Mouse (Mus musculus) intestine, embryonic 16.5 days (tissue): Measurements from ENCODE around the gene S1pr5. TPM values are rescaled to one million over a fixed set of nuclear protein-coding genes. Genes with fewer than 3 reads are reported as not detected.

Source experiments
- ATAC-seq: fragments of 200-750 bp; cut with Nextera tagmentation; 2 replicates; pipeline ENCODE4 v1.8.0; 2017; ENCODE audit warnings: moderate TSS enrichment, moderate library complexity
- H3K27ac ChIP-seq: fragments of 300-500 bp; sonication (generic); 2 replicates; pipeline ENCODE4 v1.5.1; 2014; ENCODE audit warnings: mild to moderate bottlenecking, low read length
- H3K27me3 ChIP-seq: fragments of 300-500 bp; sonication (generic); replicated peaks from 2 replicates; pipeline ENCODE4 v1.6.1; 2014; ENCODE audit warnings: low read length, control low read depth, mixed read lengths; ENCODE audit not compliant: control insufficient read depth, insufficient read depth
- H3K36me3 ChIP-seq: fragments of 300-500 bp; sonication (generic); 2 replicates; pipeline ENCODE4 v1.6.1; 2014; ENCODE audit warnings: low read length, control low read depth; ENCODE audit not compliant: control insufficient read depth, insufficient read depth
- H3K4me1 ChIP-seq: fragments of 300-500 bp; sonication (generic); 2 replicates; pipeline ENCODE4 v1.6.1; 2014; ENCODE audit warnings: low read length, control low read depth, mixed read lengths; ENCODE audit not compliant: control insufficient read depth, insufficient read depth
- H3K4me2 ChIP-seq: fragments of 300-500 bp; sonication (generic); 2 replicates; pipeline ENCODE4 v1.6.1; 2014; ENCODE audit warnings: low read depth, low read length, control low read depth
- H3K4me3 ChIP-seq: fragments of 300-500 bp; sonication (generic); 2 replicates; pipeline ENCODE4 v1.5.1; 2014; ENCODE audit warnings: mild to moderate bottlenecking, low read length
- H3K9ac ChIP-seq: fragments of 300-500 bp; sonication (generic); 2 replicates; pipeline ENCODE4 v1.6.1; 2014; ENCODE audit warnings: low read depth, low read length
- H3K9me3 ChIP-seq: fragments of 300-500 bp; sonication (generic); 2 replicates; pipeline ENCODE4 v1.6.1; 2016; ENCODE audit warnings: low read length, control low read depth; ENCODE audit not compliant: control insufficient read depth
- WGBS: fragments of 180-500 bp; shearing (Covaris S2); extraction: QIAGEN DNeasy Blood & Tissue Kit; methylation state at CpG from one replicate; pipeline ENCODE4 v1.1.7; 2014; 5-methylcytosine and 5-hydroxymethylcytosine counted together
- polyA plus RNA-seq: library from polyadenylated mRNA; unstranded; fragments of >200 nt; fragmentation: Nextera tagmentation; extraction: Ambion mirVana; gene quantifications from 2 replicates; pipeline ENCODE4 v1.2.1, GENCODE M21; 2015

The S1pr5 gene
- polyA plus RNA-seq, 1 experiment from 2014 or later, result 0.06 TPM

- Histone ChIP-seq H3K27me3 (no peaks in the 10 kb centered on the region), H3K27ac (no peak overlapping the region; the same call in none of the 2 replicates), H3K9me3 (no peaks in the 10 kb centered on the region), H3K4me3 (peak overlapping the region; percentile 86), H3K4me1 (peaks cover 30% of the 10 kb centered on the region), H3K4me2 (peak overlapping the region; percentile 75), H3K9ac (peak overlapping the region; percentile 84), H3K36me3 (peaks cover 5% of the 10 kb centered on the region; the same call in 1 of the 2 replicates)
- 59% methylated on average over 3 of the region's 3 CpGs for WGBS
- ATAC-seq, result no peak
Observed at GRCm38 (mm10) chr9:21286753-21287152, 38.5 kb upstream of the S1pr5 start.

GRCm38 (mm10) chr9:21283994-21284393 is 35.8 kb upstream of the S1pr5 start:
- ATAC-seq, result no peak
- Histone ChIP-seq H3K4me2 (no peak overlapping the region), H3K9ac (no peak overlapping the region), H3K4me1 (peaks cover 18% of the 10 kb centered on the region), H3K9me3 (no peaks in the 10 kb centered on the region), H3K27me3 (no peaks in the 10 kb centered on the region), H3K36me3 (peaks cover 21% of the 10 kb centered on the region), H3K4me3 (no peak overlapping the region), H3K27ac (0 out of 2 replicates have a peak overlapping the region, but pooled peaks have one; percentile 33)
- WGBS, result 58% methylated on average over 3 of the region's 3 CpGs

GRCm38 (mm10) chr9:21283591-21283990 is 35.3 kb upstream of the S1pr5 start:
- H3K27me3 ChIP-seq, result no peaks in the 10 kb centered on the region
- no peak overlapping the region for H3K27ac ChIP-seq
- WGBS, result 88% methylated on average over 5 of the region's 5 CpGs
- no peaks in the 10 kb centered on the region for H3K9me3 ChIP-seq
- ATAC-seq, result no peak
- H3K4me1 ChIP-seq, result peaks cover 14% of the 10 kb centered on the region
- no peak overlapping the region for H3K4me2 ChIP-seq
- no peak overlapping the region for H3K9ac ChIP-seq
- H3K4me3 ChIP-seq, result no peak overlapping the region
- H3K36me3 ChIP-seq, result peaks cover 23% of the 10 kb centered on the region

- Histone ChIP-seq H3K27me3 (no peaks in the 10 kb centered on the region), H3K36me3 (peaks cover 52% of the 10 kb centered on the region), H3K9ac (no peak overlapping the region), H3K4me1 (no peaks in the 10 kb centered on the region), H3K4me2 (no peak overlapping the region), H3K4me3 (no peak overlapping the region), H3K27ac (no peak overlapping the region), H3K9me3 (no peaks in the 10 kb centered on the region)
- WGBS, result 94% methylated on average over 5 of the region's 5 CpGs
- no peak for ATAC-seq
Observed at GRCm38 (mm10) chr9:21277776-21278175, 29.5 kb upstream of the S1pr5 start.

- Histone ChIP-seq H3K27ac (no peak overlapping the region), H3K4me1 (no peaks in the 10 kb centered on the region), H3K9ac (no peak overlapping the region), H3K27me3 (no peaks in the 10 kb centered on the region), H3K36me3 (peaks cover 57% of the 10 kb centered on the region), H3K4me2 (no peak overlapping the region), H3K4me3 (no peak overlapping the region), H3K9me3 (no peaks in the 10 kb centered on the region)
- 89% methylated on average over 8 of the region's 8 CpGs for WGBS
- ATAC-seq, result 0 out of 2 replicates have a peak, but pooled peaks have one; percentile 22
Observed at GRCm38 (mm10) chr9:21276307-21276706, 28.1 kb upstream of the S1pr5 start.

GRCm38 (mm10) chr9:21275727-21276126 is 27.5 kb upstream of the S1pr5 start:
- no peaks in the 10 kb centered on the region for H3K9me3 ChIP-seq
- H3K27ac ChIP-seq, result no peak overlapping the region
- no peaks in the 10 kb centered on the region for H3K27me3 ChIP-seq
- no peak overlapping the region for H3K4me2 ChIP-seq
- H3K36me3 ChIP-seq, result peaks cover 53% of the 10 kb centered on the region
- no peak overlapping the region for H3K4me3 ChIP-seq
- no peaks in the 10 kb centered on the region for H3K4me1 ChIP-seq
- 89% methylated on average over 12 of the region's 12 CpGs for WGBS
- no peak overlapping the region for H3K9ac ChIP-seq
- no peak for ATAC-seq

- Histone ChIP-seq H3K27ac (no peak overlapping the region), H3K9me3 (no peaks in the 10 kb centered on the region), H3K27me3 (no peaks in the 10 kb centered on the region), H3K9ac (no peak overlapping the region), H3K4me1 (no peaks in the 10 kb centered on the region), H3K4me3 (no peak overlapping the region), H3K4me2 (no peak overlapping the region), H3K36me3 (peaks cover 53% of the 10 kb centered on the region)
- no peak; the same call in 1 of the 2 replicates for ATAC-seq
- whole genome bisulfite sequencing, result 86% methylated on average over 7 of the region's 7 CpGs
Observed at GRCm38 (mm10) chr9:21275013-21275710, 26.9 kb upstream of the S1pr5 start.

GRCm38 (mm10) chr9:21274336-21274735 is 26.1 kb upstream of the S1pr5 start:
- Histone ChIP-seq H3K36me3 (peaks cover 46% of the 10 kb centered on the region), H3K27me3 (no peaks in the 10 kb centered on the region), H3K4me1 (no peaks in the 10 kb centered on the region), H3K9me3 (no peaks in the 10 kb centered on the region), H3K4me3 (no peak overlapping the region), H3K4me2 (no peak overlapping the region), H3K27ac (no peak overlapping the region), H3K9ac (no peak overlapping the region)
- no peak for ATAC-seq
- 91% methylated on average over 3 of the region's 3 CpGs for WGBS

GRCm38 (mm10) chr9:21273520-21274228 is 25.4 kb upstream of the S1pr5 start:
- 85% methylated on average over 7 of the region's 7 CpGs for WGBS
- Histone ChIP-seq H3K9ac (no peak overlapping the region), H3K36me3 (peaks cover 44% of the 10 kb centered on the region), H3K27ac (no peak overlapping the region), H3K4me2 (no peak overlapping the region), H3K4me3 (no peak overlapping the region), H3K9me3 (no peaks in the 10 kb centered on the region), H3K4me1 (no peaks in the 10 kb centered on the region), H3K27me3 (no peaks in the 10 kb centered on the region)
- no peak for ATAC-seq
